Mouse (Mus musculus) MN1 (cell line): ENCODE results near the gene Syngr3.

Experiments used
- DNase-seq: peaks from one replicate; pipeline ENCODE4 v3.0.0-alpha.2; 2016; ENCODE audit warnings: low spot score

Gene Syngr3

DNA sequence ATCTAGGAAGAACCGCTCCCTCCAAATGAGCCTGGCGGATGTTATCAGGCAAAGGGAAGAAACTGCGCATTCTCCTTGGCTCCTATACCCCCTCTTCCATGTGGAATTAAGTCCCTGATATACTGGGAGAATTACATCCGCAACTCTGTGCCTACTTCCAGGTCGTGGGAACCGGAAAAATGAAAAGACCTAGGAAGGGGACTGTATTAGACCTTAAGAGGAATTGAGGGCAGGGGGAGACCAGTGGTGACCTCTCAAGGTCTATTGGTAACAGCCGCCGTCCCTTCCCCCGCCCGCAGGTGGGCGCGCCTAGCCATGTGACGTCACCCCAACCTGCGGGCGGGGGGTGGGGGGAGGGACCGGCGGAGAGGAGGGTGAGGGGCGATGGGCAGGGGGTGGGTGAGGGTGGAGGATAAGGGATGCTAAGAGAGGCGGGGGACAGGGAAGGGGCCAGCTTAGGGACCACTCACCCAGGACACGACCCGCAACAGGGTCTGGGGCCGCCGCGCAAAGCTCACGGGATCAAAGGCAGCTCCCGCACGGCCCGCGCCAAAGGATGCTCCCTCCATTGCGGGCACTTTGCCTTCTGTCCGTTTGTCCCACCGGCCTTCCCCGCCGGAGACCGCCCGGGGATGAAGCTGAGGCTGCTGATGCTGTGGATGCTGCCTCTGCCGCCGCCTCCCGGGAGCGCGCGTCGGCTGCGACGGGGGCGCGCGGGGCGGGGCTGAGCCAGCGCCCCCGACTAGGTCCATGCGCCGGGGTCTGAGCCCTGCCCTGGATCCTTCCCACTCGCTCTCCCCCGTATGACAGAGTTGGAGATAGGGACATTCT, at the start of gene Syngr3:
Gene Syngr3, minus strand, starts transcription at position 705 of the 831 bp plus-strand sequence.
- peak; percentile 47 for DNase-seq

DNA sequence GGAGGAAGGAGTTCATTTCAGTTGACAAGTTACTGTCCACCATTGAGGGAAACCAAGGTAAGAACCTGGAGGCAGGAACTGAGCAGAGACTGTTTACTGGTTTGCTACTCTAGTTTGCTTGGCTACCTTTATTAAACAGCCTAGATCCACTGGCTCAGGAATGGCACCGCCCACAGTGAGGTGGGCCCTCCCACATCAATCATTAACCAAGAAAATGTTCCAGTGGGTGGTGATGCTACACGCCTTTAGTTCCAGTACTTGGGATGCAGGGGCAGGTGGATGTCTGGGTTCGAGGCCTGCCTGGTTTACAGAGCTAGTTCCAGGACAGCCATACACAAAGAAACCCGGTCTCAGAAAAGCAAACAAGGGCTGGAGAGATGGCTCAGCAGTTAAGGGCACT, 48.5 kb upstream of the Syngr3 start:
- DNase-seq: no peak

DNA sequence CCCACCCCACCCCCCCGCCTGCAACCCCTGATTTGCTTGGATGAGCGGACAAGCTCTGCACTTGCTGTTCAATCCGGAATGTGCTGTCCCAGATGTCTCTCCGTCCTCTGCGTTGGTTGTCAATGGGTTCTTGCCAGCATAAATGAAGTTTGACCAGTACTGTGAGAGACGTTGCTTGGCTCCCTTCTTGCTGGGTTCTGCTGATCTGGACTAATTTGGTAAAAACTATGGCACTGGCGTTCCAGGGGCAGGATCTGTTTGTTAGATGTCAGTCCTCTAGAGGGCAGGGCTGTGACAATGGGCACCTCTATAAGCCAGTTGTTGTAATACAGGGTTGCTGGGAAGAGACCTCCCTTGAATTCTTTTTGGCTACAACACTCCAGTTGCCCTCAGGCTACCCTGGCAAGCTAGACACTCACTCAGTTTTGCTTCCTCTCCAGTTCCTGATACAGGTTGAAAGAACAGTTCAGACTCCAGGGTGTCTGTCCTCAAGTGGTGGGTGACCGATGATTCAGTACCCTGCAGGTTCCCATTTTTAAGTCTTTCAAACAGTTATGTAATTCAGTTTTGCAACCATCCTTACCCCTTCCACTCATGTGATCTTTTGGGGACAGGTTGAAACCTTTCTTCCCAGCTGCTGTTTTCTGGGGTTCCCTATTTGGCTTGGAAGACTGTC, 47.5 kb upstream of the Syngr3 start:
- no peak for DNase-seq

DNA sequence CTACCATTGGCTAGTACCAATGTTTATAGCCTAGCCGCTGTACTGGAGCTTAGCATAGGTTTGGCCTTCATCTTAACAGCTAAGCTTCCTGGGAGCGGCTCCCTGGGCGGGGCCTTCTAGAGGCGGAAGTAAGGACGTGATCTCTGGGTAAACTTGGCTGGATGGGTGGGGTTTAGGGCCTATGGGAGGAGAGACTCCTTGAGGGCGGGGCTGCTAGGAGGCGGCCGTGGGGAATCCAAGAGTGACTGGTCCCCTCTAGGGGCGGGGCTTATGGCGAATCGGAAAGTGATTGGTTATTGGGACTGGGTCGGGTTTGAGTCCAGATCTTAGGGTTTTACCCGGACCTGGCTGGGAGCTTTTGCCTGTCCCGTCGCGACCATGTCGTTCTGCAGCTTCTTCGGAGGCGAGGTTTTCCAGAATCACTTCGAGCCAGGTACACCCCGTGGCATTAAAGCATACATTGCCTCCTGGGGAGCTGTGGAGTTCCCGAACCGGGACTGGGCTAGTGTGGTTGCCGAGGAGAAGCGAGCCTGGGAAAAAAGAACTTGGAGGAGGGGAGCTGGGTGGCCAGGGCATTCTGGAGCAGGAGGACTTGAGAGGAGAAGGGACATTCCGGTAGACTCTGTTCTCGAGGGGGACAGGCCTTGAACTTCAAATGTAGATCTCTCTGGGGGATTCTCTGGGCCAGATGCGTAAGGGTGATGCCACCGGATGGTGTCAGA, 46.7 kb upstream of the Syngr3 start, which contains the start of gene Msrb1:
Gene Msrb1, plus strand, starts transcription at position 313 of the 722 bp plus-strand sequence.
- peak; percentile 83 for DNase-seq

DNA sequence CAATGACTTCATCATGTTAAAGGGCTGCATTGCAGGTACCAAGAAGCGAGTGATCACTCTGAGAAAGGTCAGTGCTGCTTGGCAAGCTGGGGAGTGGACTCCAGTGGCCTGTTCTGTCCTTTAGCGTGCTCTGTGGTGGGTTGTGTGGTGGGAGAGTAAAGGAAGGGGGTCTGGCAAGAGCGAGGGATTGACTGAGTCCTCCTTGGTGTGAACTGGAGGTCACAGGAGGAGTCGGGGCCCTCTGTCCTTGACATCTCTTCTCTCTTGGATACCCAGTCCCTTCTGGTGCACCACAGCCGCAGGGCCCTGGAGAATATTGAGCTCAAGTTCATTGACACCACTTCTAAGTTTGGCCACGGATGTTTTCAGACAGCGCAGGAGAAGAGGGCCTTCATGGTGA, 45.7 kb upstream of the Syngr3 start:
- no peak for DNase-seq

DNA sequence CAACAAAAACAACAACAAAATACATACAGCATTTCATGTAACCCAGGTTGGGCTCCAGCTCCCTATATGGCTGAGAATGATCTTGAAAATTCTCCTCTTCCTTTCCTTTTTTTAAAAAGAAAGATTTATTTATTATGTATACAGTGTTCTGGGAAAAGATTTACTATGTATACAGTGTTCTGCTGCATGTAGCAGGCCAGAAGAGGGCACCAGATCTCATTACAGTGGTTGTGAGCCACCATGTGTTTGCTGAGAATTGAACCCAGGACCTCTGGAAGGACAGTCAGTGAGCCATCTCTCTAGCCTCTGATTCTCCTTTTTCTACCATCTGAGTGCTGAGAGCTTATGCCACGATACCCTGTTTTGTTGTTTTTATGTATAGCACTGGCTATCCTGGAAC, 44.8 kb upstream of the Syngr3 start:
- DNase-seq: no peak

DNA sequence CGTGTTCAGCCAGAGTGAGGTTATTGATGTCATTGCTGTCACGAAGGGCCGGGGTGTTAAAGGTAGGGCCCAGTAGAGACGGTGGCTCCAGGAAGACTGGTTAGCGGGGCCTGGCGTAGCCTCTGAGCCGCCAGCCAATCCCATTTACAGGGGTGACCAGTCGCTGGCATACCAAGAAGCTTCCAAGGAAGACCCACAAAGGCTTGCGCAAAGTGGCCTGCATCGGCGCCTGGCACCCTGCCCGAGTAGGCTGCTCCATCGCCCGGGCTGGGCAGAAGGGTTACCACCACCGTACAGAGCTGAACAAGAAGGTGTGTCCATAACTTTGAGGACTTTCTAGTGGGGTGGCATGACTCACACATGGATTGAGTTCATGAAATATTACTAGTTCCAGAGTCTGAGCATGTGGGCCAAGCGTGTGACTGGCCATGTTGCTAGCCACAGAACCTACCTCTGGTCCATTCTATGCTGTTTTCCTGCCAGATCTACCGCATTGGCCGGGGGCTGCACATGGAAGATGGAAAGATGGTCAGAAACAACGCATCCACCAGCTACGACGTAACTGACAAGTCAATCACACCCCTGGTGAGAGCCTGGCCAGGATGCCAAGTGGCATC, 43.8 kb upstream of the Syngr3 start:
- DNase-seq: no peak

DNA sequence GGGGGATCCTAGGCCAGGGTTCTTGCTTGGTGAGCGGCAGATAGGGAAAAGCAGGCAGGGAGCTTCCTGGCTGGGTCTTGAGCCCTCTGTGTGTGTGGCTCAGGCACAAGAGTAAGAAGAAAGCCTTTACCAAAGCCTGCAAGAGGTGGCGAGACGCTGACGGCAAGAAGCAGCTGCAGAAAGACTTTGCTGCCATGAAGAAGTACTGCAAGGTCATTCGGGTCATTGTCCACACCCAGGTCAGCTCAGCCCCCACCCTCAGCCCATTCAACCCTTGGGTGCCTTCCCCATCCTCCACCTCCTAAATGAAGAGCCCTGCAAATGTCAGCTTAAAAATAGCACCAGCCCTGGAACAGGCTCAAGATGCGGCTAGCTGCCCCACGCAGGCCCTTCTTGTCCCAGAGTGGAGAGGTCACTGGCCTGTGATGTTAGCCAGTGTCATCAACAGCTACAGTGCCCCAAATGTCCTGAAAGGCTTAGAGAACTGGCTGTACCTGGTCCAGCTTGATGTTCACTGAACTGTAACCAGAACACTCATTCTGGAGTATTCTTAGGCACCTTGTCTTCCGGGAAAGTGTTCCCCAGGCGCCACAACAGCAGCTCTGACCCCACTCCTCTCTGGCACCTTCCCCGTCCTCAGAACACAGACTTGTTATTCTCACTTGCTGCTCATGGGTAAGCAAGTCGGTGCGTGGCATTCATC, 42.6 kb upstream of the Syngr3 start:
- DNase-seq: no peak

DNA sequence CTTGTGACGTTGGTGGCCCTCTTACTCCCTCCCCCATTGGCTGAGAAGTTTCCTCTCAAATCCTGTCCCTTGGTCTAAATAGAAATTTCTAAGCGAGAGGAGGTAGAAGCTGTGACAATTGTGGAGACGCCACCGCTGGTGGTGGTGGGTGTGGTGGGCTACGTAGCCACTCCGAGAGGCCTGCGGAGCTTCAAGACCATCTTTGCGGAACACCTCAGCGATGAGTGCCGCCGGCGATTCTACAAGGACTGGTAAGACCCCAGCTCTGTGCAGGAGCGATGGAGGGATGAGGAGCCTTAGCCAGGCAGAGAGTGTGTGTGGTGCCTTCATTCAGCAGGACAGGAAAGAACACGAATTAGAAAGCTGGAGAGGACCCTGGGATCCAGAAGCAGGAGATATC, 41.0 kb upstream of the Syngr3 start:
- no peak for DNase-seq

DNA sequence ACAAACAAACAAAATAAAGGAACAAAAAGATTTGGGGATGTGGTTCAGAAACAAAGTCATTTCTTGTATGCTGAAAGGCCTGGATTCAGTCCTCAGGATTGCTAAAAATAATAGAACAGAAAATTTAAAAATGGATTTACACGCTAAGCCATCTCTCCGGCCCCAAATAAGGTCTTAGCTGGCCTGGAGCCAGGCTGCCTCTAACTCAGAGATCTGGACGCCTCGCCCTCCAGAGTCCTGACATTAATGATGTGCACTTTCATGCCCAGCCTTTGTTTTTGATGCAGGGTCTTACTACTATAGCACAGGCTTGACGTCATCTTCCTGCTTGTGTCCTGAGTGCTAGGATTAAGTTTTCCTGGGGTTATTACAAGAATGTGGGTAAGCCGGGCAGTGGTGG, 39.3 kb upstream of the Syngr3 start:
- DNase-seq: peak; percentile 62

DNA sequence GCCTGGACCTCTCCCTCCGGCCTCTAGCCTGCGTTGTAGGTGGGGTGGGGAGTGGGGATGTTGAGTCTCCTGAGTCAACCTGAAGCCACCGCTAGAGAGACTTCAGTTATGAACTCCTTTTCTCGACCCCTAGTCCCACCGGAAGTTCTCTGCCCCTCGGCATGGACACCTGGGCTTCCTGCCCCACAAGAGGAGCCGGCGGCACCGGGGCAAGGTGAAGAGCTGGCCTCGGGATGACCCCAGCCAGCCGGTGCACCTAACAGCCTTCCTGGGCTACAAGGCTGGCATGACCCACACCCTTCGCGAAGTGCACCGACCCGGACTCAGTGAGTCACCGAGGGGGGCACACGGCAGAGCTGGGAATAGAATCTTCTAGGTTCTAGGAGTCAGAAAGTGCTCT, 38.4 kb upstream of the Syngr3 start:
- no peak for DNase-seq

DNA sequence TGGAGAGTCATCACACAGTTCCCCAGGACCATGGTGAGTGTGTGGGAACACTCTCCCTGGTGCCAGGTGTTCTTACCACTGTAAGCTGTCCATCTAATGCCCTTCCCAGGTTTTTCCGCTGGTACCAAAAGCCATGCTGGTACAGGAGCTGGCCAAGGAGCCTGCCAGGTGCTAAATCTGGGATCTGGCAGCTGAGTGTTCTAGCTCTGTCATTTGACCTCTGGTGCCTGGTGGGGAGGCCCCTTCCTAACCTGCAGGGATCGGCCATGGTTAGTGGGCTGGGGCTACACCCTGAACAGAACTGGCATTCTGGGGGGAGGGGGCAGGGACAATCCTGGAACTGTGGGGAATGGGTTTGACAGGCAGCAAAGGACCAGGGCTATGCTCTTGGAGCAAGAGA, 37.9 kb upstream of the Syngr3 start, which contains the start of gene Rpl3l:
Gene Rpl3l, plus strand, starts transcription at position 203 of the 400 bp plus-strand sequence.
- no peak for DNase-seq

DNA sequence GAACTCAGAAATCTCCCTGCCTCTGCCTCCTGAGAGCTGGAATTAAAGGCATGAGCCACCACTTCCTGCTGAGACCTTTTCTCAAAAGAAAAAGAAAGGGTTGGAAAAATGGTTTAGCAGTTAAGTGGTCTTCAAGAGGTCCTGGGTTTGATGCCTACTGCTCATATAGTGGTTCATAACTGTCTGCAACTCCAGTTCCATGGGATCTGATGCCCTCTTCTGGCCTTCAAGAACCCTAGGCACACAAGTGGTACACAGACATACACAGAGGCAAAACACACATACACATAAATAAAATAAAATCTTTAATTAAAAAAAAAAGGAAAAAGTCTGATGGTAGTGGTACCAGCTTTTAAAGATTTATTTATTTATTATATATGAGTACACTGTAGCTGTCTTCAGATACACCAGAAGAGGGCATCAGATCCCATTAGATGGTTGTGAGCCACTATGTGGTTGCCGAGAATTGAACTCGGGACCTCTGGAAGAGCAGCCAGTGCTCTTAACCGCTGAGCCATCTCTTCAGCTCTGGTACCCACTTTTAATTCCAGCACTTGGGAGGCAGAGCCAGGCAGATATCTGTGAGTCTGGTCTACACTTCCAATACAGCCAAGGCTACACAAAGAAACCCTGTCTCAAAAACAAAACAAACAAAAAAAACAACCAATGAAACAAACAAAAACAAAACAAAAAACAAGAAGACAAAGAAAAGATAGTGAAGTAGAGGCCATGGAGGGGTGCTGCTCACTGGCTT, 36.1 kb upstream of the Syngr3 start:
- DNase-seq: no peak

DNA sequence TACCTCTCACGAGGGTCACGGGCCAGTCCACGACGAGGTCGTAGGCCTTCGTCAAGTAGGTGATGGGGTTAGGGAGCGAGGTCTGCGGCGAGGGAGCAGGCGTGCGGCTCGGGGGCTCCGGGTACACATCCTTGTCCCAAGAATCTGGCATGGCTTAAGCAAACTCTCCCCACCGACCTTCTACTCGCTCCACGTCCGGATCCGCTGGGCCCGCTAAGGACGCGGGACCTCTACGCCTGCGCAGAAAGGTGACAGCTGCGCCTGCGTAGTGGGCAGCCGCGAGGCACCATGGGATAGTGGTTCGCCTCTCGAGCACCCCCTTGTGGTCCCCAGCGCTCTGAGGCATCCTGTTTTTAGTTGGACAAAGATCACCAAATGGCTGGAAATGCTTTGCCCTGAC, 34.4 kb upstream of the Syngr3 start, which contains the start of gene Ndufb10:
Gene Ndufb10, minus strand, starts transcription at position 295 of the 400 bp plus-strand sequence.
- DNase-seq: peak; percentile 97

DNA sequence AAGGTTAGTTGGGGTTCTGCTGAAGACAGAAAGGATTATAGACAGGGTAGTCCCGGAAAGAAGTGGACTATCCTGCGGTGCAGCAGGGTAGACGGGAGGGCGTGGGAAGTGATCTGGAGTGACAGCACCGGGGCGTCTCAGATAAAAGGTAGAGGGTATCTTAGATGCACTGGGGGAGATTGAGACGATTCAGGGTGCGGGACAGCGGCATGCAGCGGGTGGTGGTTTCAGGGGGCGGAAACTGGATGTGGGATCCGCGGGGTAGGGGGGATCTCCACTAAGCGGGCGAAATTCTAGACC, 34.1 kb upstream of the Syngr3 start:
- peak; percentile 36 for DNase-seq

DNA sequence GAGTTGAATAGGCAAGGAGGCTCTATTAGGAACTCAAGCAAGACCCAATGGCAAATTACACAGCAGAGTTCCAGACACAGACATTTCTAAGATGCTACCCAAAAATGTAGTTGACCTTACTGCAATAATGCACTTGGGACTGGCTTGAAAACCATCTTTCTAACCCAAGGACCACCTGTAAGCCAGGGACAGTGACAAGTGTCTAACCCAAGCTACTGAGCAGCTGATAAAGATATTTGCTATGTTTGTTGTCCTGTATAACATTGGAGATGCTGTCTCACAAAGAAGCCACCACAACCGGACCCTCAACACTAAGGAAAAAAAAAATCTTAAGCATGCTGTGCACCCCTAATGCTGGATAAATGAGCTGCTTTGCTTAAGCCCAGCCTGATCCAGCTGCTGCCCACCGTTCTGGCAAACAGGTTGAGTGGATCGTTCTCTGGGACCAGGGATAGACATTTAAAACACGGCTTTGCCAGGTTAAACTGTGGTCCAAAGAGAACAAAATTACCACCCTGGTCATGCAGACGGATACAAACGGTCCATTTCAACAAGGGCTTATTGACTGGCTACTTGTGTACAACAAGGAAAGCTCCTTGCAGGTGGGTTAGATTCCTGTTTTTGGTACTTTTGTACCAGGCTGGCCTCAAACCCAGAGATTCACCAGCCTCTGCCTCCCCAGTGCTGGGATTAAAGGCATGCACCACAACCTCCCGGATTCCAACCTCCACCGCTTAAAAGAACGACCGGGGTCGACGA, 33.5 kb upstream of the Syngr3 start:
- no peak for DNase-seq

DNA sequence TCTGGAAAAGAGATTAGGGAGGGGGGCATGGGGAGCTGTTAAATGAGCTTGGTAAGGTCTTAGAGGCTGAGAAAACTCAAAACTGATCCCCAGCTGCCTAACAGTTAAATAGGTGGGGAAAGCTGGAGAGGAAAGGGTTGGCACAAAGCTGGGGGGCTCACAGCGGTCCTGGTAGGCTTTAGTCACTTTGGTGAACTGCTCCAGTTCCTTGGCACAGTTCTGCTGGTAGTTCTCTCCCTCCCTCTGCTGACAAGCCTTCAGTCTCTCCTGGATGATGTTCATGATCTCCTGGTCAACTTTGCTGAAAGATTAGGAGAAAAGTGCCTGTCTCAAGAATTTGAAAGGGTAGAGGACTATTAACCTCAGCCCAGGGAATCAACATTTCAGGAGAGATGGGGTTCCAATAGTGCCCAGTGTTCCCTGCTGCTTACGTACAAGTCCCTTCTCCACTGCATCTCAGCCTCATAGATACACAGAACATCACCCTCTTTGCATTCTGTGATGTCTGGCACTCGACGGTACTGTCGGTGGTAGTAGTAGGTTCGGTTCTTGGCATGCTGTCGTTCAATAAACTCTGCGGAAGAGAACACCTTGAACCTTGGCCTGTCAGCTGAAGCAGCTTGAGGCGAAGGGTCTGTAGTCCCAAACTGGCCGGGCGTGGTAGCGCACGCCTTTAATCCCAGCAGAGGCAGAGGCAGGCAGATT, 32.6 kb upstream of the Syngr3 start:
- DNase-seq: peak; percentile 37

DNA sequence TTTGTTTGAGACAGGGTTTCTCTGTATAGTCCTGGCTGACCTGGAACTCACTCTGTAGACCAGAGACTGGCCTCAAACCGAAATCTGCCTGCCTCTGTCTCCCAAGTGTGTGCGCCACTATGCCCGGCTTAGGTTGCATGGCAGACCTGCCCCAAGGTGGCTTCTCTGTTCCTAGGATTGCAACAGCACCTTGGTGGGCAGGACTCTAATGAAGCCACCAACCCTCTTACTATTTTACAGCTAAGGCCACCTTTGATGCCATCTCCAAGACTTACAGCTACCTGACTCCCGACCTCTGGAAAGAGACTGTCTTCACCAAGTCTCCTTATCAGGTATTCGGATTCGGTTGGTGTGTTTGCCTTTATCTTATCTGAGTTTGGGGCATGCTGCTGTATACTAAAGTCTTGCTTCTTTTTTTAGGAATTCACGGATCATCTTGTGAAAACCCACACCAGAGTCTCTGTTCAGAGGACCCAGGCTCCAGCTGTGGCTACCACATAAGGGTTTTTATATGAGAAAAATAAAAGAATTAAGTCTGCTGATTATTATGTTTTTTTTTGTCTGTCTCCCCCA, 31.7 kb upstream of the Syngr3 start:
- DNase-seq: peak; percentile 43

DNA sequence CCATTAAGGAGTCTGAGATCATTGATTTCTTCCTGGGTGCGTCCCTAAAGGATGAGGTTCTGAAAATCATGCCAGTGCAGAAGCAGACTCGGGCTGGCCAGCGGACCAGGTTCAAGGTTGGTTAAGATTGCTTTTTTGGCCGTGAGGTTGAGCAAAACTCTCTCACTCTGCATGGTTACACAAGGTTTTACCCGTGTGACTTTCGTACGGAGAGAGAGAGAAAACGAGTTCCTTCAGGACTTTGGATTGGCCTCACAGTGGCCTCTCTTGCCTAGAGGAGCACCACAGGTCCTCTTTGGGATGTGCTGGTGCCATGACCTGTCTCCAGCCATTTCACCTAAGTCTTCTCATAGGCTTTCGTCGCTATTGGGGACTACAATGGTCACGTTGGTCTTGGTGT, 30.9 kb upstream of the Syngr3 start:
- DNase-seq: peak; percentile 50
